Mouse (Mus musculus): ENCODE results near the gene Micu1.
A peak's percentile ranks its signal among the peaks of the same experiment; 100 is the strongest.

GRCm38 (mm10) chr10:59812939-59813338, 110.7 kb downstream of the Micu1 start:
- TF ChIP-seq CTCF (IDR thresholded peaks at IDR 0.05; ENCODE audit: low read depth) (peak; percentile 56), EP300 (optimal IDR thresholded peaks at IDR 0.05) (no peak)

Data from stomach, postnatal 0 days (tissue).